Mouse (Mus musculus) small intestine, adult 2 months (tissue): ENCODE results near the gene Btaf1.

Experiments used
- CTCF ChIP-seq: fragments of 200-500 bp; IDR thresholded peaks from 2 replicates; pipeline ENCODE4 v1.5.1; 2012; ENCODE audit warnings: low read depth, mild to moderate bottlenecking, control low read depth, inconsistent platforms, low read length, moderate library complexity, mixed read lengths; ENCODE audit not compliant: insufficient replicate concordance, insufficient read length; ENCODE audit errors: extremely low read depth
- POLR2A ChIP-seq: fragments of 200-500 bp; IDR thresholded peaks from 2 replicates; pipeline ENCODE4 v1.6.1; 2012; ENCODE audit warnings: low read depth, mild to moderate bottlenecking, control low read depth, inconsistent platforms, low read length, moderate library complexity

DNA sequence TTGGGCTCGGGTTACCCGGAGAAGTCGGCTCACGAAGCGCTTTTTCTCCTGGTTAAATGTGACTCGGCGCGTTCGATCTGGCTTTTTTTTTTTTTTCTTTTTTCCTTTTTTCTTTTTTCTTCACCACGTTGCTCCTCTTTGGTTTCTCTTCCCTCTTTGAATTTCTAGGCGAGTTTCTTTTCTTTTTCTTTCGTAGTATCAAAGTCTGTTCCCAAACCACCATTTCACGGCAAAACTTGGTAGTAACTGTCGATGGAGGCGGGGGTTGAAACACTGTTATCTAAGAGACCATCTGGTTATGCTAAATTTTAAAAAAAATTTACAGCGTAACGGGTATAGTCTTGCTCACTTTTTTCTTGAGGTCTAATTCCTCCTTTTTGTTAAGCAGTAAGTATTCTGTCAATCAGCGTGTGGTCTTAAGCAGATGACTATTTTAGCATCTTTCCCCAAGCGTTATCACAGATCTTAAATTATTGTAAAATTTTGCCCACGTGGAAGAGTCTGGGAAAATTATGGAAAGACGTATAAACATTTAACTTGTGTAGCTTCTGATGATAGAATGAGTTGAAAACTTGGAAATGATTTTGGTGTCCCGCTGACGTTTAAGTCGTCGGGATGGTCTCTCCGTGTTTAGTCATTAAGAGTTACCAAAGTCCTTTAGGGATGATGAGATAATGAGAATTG, 816 bp downstream of the Btaf1 start:
- TF ChIP-seq CTCF (no peak), POLR2A (no peak)
